Comparison of ENCODE assay signal across 1 mouse cellular context in the genomic region with DNA sequence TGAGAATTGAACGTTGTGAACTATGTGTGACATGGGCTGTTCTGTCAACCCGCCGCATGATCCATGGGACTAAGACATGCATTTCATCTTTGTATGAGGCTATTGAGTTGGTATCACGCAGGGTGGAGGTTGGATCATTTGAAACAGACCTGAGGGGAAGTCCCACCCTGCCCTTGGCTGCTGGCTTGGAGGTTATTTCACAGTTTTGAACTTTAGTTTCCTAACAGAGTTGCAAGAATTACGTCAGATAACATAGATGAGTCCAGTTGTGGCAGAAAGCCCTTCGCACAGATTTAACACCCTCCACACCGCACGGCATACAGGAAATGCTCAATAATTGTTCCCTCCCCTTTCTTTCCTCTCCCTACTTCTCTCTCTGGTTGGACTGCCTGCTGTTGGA.
TF ChIP-seq lines count a peak whose summit lies in the region.

No protein-coding gene starts in this region.

TF ChIP-seq in CH12.LX, 34 proteins besides CTCF, POLR2A, EP300 and RAD21:
- TF ChIP-seq JUND (conservative IDR thresholded peaks at IDR 0.05; ENCODE audit: low read depth, low read length): no peak
- TF ChIP-seq ELF1 (IDR thresholded peaks at IDR 0.05; ENCODE audit: low read depth, low read length): no peak
- no peak for TF ChIP-seq TCF12 (IDR thresholded peaks at IDR 0.05; ENCODE audit: low read depth, low read length)
- TF ChIP-seq PAX5 (IDR thresholded peaks at IDR 0.05; ENCODE audit: low read length): no peak
- no peak for TF ChIP-seq UBTF (IDR thresholded peaks at IDR 0.05; ENCODE audit: low read depth, low read length)
- TF ChIP-seq E2F4 (IDR thresholded peaks at IDR 0.05; ENCODE audit: insufficient replicate concordance, low read depth, low read length): no peak
- no peak for TF ChIP-seq RCOR1 (conservative IDR thresholded peaks at IDR 0.05; ENCODE audit: low read depth, low read length)
- TF ChIP-seq USF2 (conservative IDR thresholded peaks at IDR 0.05; ENCODE audit: low read depth, low read length): no peak
- TF ChIP-seq MXI1 (IDR thresholded peaks at IDR 0.05; ENCODE audit: low read depth, low read length): no peak
- TF ChIP-seq GABPA (IDR thresholded peaks at IDR 0.05; ENCODE audit: insufficient replicate concordance, low read depth, low read length): no peak
- no peak for TF ChIP-seq ETS1 (conservative IDR thresholded peaks at IDR 0.05; ENCODE audit: low read depth, low read length)
- no peak for TF ChIP-seq SMC3 (IDR thresholded peaks at IDR 0.05; ENCODE audit: low read depth, low read length)
- no peak for TF ChIP-seq ZMIZ1 (IDR thresholded peaks at IDR 0.05; ENCODE audit: low read depth, low read length)
- no peak for TF ChIP-seq MYC (IDR thresholded peaks at IDR 0.05; ENCODE audit: low read depth, low read length)
- no peak for TF ChIP-seq IRF4 (IDR thresholded peaks at IDR 0.05; ENCODE audit: low read depth, low read length)
- TF ChIP-seq MAX (IDR thresholded peaks at IDR 0.05; ENCODE audit: low read length): no peak
